Mouse (Mus musculus) kidney, embryonic 15.5 days (tissue): ENCODE measurements around the gene Fam104a. TPM values are rescaled to one million over a fixed set of nuclear protein-coding genes. Genes with fewer than 3 reads are reported as not detected.

ENCODE experiments used
- ATAC-seq: fragments of 200-750 bp; cut with Nextera tagmentation; replicated peaks from 2 replicates; pipeline ENCODE4 v1.8.0; 2017; ENCODE audit warnings: moderate TSS enrichment; ENCODE audit not compliant: low FRiP score
- H3K27ac ChIP-seq: fragments of 300-500 bp; sonication (generic); 2 replicates; pipeline ENCODE4 v1.5.1; 2015; ENCODE audit warnings: mild to moderate bottlenecking, inconsistent platforms
- H3K27me3 ChIP-seq: fragments of 300-500 bp; sonication (generic); 2 replicates; pipeline ENCODE4 v1.6.1; 2015; ENCODE audit warnings: inconsistent platforms
- H3K36me3 ChIP-seq: fragments of 300-500 bp; sonication (generic); 2 replicates; pipeline ENCODE4 v1.6.1; 2015; ENCODE audit warnings: inconsistent platforms
- H3K4me1 ChIP-seq: fragments of 300-500 bp; sonication (generic); 2 replicates; pipeline ENCODE4 v1.6.1; 2015; ENCODE audit warnings: inconsistent platforms
- H3K4me2 ChIP-seq: fragments of 300-500 bp; sonication (generic); 2 replicates; pipeline ENCODE4 v1.6.1; 2015; ENCODE audit warnings: moderate library complexity, mild to moderate bottlenecking, inconsistent platforms
- H3K4me3 ChIP-seq: fragments of 300-500 bp; sonication (generic); replicated peaks from 2 replicates; pipeline ENCODE4 v1.5.1; 2015; ENCODE audit warnings: mild to moderate bottlenecking, inconsistent platforms
- H3K9ac ChIP-seq: fragments of 300-500 bp; sonication (generic); 2 replicates; pipeline ENCODE4 v1.6.1; 2015; ENCODE audit warnings: mild to moderate bottlenecking, inconsistent platforms
- H3K9me3 ChIP-seq: fragments of 300-500 bp; sonication (generic); replicated peaks from 2 replicates; pipeline ENCODE4 v1.6.1; 2016; ENCODE audit warnings: inconsistent platforms
- WGBS: fragments of 180-500 bp; shearing (Covaris S2); methylation state at CpG from one replicate; pipeline ENCODE4 v1.1.7; 2015; ENCODE audit warnings: mixed read lengths; 5-methylcytosine and 5-hydroxymethylcytosine counted together
- polyA plus RNA-seq: library from polyadenylated mRNA; unstranded; fragments of >200 nt; fragmentation: Nextera tagmentation; extraction: Ambion mirVana; gene quantifications from 2 replicates; pipeline ENCODE4 v1.2.1, GENCODE M21; 2015

Gene Fam104a
- polyA plus RNA-seq, 1 experiment from 2014 or later: 44.4 TPM

GRCm38 (mm10) chr11:113716132-113716531 is 32.2 kb upstream of the Fam104a start:
- no peaks in the 10 kb centered on the region for H3K9me3 ChIP-seq
- no peak overlapping the region for H3K27ac ChIP-seq
- H3K4me1 ChIP-seq: peaks cover 19% of the 10 kb centered on the region
- ATAC-seq: no peak
- WGBS: 95% methylated on average over 2 of the region's 2 CpGs
- H3K9ac ChIP-seq: no peak overlapping the region
- H3K27me3 ChIP-seq: no peaks in the 10 kb centered on the region
- no peak overlapping the region for H3K4me3 ChIP-seq
- no peak overlapping the region for H3K4me2 ChIP-seq
- no peaks in the 10 kb centered on the region for H3K36me3 ChIP-seq

GRCm38 (mm10) chr11:113715078-113715674 is 31.2 kb upstream of the Fam104a start:
- no peak overlapping the region for H3K9ac ChIP-seq
- ATAC-seq: 0 out of 2 replicates have a peak, but pooled peaks have one; percentile 10
- peaks cover 26% of the 10 kb centered on the region for H3K4me1 ChIP-seq
- H3K4me2 ChIP-seq: no peak overlapping the region
- no peak overlapping the region for H3K4me3 ChIP-seq
- H3K27ac ChIP-seq: no peak overlapping the region
- 70% methylated on average over 7 of the region's 7 CpGs for WGBS
- H3K9me3 ChIP-seq: no peaks in the 10 kb centered on the region
- H3K27me3 ChIP-seq: no peaks in the 10 kb centered on the region
- no peaks in the 10 kb centered on the region for H3K36me3 ChIP-seq

GRCm38 (mm10) chr11:113711061-113711460 is 27.1 kb upstream of the Fam104a start:
- Histone ChIP-seq H3K27me3 (0 out of 2 replicates have a peak, but pooled peaks cover 4% of the 10 kb centered on the region), H3K9ac (no peak overlapping the region), H3K4me3 (no peak overlapping the region), H3K27ac (no peak overlapping the region), H3K9me3 (no peaks in the 10 kb centered on the region), H3K36me3 (peaks cover 8% of the 10 kb centered on the region; the same call in 1 of the 2 replicates), H3K4me1 (peaks cover 26% of the 10 kb centered on the region), H3K4me2 (no peak overlapping the region)
- no peak for ATAC-seq
- WGBS: 61% methylated on average over 1 of the region's 1 CpGs

GRCm38 (mm10) chr11:113710257-113710777 is 26.4 kb upstream of the Fam104a start:
- Histone ChIP-seq H3K4me2 (peak overlapping the region; percentile 5; the same call in 1 of the 2 replicates), H3K9me3 (no peaks in the 10 kb centered on the region), H3K36me3 (peaks cover 8% of the 10 kb centered on the region; the same call in 1 of the 2 replicates), H3K27ac (peak overlapping the region; percentile 83), H3K27me3 (0 out of 2 replicates have a peak, but pooled peaks cover 4% of the 10 kb centered on the region), H3K4me3 (no peak overlapping the region), H3K4me1 (peaks cover 26% of the 10 kb centered on the region), H3K9ac (peak overlapping the region; percentile 25; the same call in 1 of the 2 replicates)
- no peak for ATAC-seq
- 10% methylated on average over 10 of the region's 10 CpGs for WGBS

- ATAC-seq: no peak
- Histone ChIP-seq H3K9ac (peak within 1 kb of the TSS; percentile 25; the same call in 1 of the 2 replicates), H3K27me3 (0 out of 2 replicates have a peak, but pooled peaks cover 4% of the 10 kb centered on the region), H3K4me1 (peaks cover 24% of the 10 kb centered on the region), H3K4me2 (peak within 1 kb of the TSS; percentile 5; the same call in 1 of the 2 replicates), H3K27ac (peak within 1 kb of the TSS; percentile 83), H3K9me3 (no peaks in the 10 kb centered on the region), H3K4me3 (no peak within 1 kb of the TSS), H3K36me3 (peaks cover 8% of the 10 kb centered on the region; the same call in 1 of the 2 replicates)
- WGBS: 13% methylated on average over 11 of the region's 11 CpGs
Measured at GRCm38 (mm10) chr11:113709731-113710256, 25.8 kb upstream of the Fam104a start, which contains the start of gene Cpsf4l. TSS of gene Cpsf4l (minus strand) at chr11:113710017.

GRCm38 (mm10) chr11:113709272-113709671 is 25.3 kb upstream of the Fam104a start:
- H3K9ac ChIP-seq: no peak overlapping the region
- no peaks in the 10 kb centered on the region for H3K9me3 ChIP-seq
- ATAC-seq: no peak
- H3K27ac ChIP-seq: no peak overlapping the region
- H3K36me3 ChIP-seq: peaks cover 8% of the 10 kb centered on the region; the same call in 1 of the 2 replicates
- H3K4me3 ChIP-seq: no peak overlapping the region
- H3K4me1 ChIP-seq: peaks cover 26% of the 10 kb centered on the region
- 20% methylated on average over 15 of the region's 15 CpGs for WGBS
- 0 out of 2 replicates have a peak overlapping the region, but pooled peaks have one; percentile 5 for H3K4me2 ChIP-seq
- 0 out of 2 replicates have a peak, but pooled peaks cover 4% of the 10 kb centered on the region for H3K27me3 ChIP-seq

GRCm38 (mm10) chr11:113708629-113709213 is 24.8 kb upstream of the Fam104a start:
- Histone ChIP-seq H3K27ac (peak overlapping the region; percentile 29; the same call in 1 of the 2 replicates), H3K4me2 (no peak overlapping the region), H3K27me3 (0 out of 2 replicates have a peak, but pooled peaks cover 4% of the 10 kb centered on the region), H3K4me3 (no peak overlapping the region), H3K9me3 (no peaks in the 10 kb centered on the region), H3K36me3 (peaks cover 8% of the 10 kb centered on the region; the same call in 1 of the 2 replicates), H3K9ac (no peak overlapping the region), H3K4me1 (peaks cover 30% of the 10 kb centered on the region)
- no peak for ATAC-seq
- 57% methylated on average over 19 of the region's 19 CpGs for WGBS

GRCm38 (mm10) chr11:113705966-113706652 is 22.2 kb upstream of the Fam104a start:
- Histone ChIP-seq H3K4me3 (no peak overlapping the region), H3K36me3 (peaks cover 8% of the 10 kb centered on the region; the same call in 1 of the 2 replicates), H3K9ac (no peak overlapping the region), H3K4me1 (peaks cover 30% of the 10 kb centered on the region), H3K27me3 (0 out of 2 replicates have a peak, but pooled peaks cover 4% of the 10 kb centered on the region), H3K27ac (no peak overlapping the region), H3K4me2 (no peak overlapping the region), H3K9me3 (no peaks in the 10 kb centered on the region)
- ATAC-seq: no peak
- 79% methylated on average over 15 of the region's 15 CpGs for WGBS

GRCm38 (mm10) chr11:113703758-113704157 is 19.8 kb upstream of the Fam104a start:
- ATAC-seq: no peak; the same call in 1 of the 2 replicates
- Histone ChIP-seq H3K9me3 (no peaks in the 10 kb centered on the region), H3K27ac (no peak overlapping the region), H3K27me3 (no peaks in the 10 kb centered on the region), H3K9ac (no peak overlapping the region), H3K4me3 (no peak overlapping the region), H3K4me1 (peaks cover 9% of the 10 kb centered on the region; the same call in 1 of the 2 replicates), H3K4me2 (no peak overlapping the region), H3K36me3 (peaks cover 8% of the 10 kb centered on the region; the same call in 1 of the 2 replicates)
- 38% methylated on average over 5 of the region's 5 CpGs for WGBS

GRCm38 (mm10) chr11:113699643-113700042 is 15.7 kb upstream of the Fam104a start:
- ATAC-seq: no peak
- no peak overlapping the region for H3K4me3 ChIP-seq
- WGBS: 81% methylated on average over 7 of the region's 7 CpGs
- no peaks in the 10 kb centered on the region for H3K27me3 ChIP-seq
- H3K9ac ChIP-seq: no peak overlapping the region
- peaks cover 25% of the 10 kb centered on the region for H3K36me3 ChIP-seq
- no peak overlapping the region for H3K27ac ChIP-seq
- no peaks in the 10 kb centered on the region for H3K9me3 ChIP-seq
- H3K4me1 ChIP-seq: peaks cover 16% of the 10 kb centered on the region
- H3K4me2 ChIP-seq: no peak overlapping the region

- Histone ChIP-seq H3K4me1 (peaks cover 11% of the 10 kb centered on the region), H3K27ac (no peak overlapping the region), H3K36me3 (peaks cover 40% of the 10 kb centered on the region), H3K27me3 (no peaks in the 10 kb centered on the region), H3K9ac (no peak overlapping the region), H3K9me3 (no peaks in the 10 kb centered on the region), H3K4me3 (no peak overlapping the region), H3K4me2 (no peak overlapping the region)
- ATAC-seq: peak; percentile 76
- WGBS: 48% methylated on average over 12 of the region's 12 CpGs
Measured at GRCm38 (mm10) chr11:113698013-113698545, 14.1 kb upstream of the Fam104a start.
